Mouse (Mus musculus): ENCODE measurements at regions not wholly inside any gene's neighbourhood (a gene's known extent, or its start where the extent isn't known, plus 50 kb on each side); places are given as distances from the start of the nearest gene placed in this dataset.
"Not testable (repeated sequence)": the region's sequence is repeated elsewhere in the genome, so short reads cannot be mapped to it uniquely, and the experiment has no call there.

DNA sequence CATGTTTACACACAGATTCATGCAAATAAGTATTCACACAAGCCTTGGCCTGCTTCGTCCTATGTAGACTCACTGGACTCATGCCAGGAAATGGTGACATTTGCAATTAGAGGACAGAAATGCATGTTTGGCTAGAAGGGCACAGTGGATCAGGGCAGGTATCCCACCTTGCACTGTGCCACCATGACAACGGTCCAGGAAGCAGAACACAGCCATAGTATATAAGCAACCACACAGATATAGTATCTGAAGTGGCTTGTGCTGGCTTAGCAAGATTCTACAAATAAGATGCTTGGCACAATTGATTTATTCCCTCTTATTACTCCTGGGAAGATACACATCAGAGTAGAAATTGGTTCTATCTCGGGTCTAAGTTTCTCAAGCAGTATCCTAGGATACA is 218.0 kb downstream of the Unc5cl start:
- no peak for DNase-seq (ENCODE audit: low spot score)

DNA sequence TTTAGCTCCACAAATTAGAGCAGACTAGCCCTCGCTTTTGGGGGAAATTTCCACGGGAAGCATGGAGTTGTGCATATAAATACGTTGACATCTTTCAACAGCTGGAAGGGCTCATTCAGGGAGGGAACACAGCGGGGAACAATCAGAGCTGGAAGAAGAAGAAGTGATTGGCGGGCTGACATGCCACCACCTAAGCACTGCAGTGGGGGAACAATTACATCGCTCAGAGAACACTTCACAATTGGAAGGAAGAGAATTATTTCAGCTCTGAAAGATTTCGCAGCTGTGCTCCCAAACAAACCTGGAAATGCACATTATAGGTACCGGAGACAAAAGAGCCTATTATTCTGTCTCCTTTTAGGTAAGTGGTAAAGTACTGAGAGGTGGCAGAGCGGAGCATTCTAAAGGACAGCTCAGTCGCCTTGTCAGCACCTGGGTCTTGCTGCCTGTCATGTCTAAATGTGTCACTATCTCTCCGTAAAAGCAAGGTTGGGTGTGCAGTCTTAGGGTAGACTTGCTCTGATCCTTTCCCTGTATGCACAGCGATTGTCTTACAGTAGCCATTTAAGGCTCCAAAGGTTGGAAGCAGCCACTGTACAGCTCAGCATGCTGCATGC is 223.6 kb downstream of the Unc5cl start:
- DNase-seq (ENCODE audit: low spot score) = no peak

DNA sequence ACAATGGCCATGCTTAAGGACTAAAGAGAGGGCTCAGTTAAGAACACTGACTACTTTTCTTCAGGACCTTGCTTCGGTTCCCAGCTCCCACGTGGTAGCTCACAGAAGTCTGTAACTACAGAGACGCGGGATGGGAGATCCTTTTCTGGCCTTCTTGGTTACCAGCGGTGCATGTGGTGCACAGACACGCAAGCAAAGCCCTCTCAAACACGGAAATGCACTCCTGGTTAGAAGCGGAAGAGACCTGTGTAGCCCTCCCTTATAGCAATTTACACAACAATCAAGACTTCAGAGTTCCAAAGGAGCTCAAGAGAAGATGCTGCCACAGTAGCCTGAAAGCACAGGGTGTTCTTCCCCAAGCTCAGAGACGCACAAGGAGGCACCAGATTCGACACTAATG is 225.6 kb downstream of the Unc5cl start:
- no peak for DNase-seq (ENCODE audit: low spot score)

DNA sequence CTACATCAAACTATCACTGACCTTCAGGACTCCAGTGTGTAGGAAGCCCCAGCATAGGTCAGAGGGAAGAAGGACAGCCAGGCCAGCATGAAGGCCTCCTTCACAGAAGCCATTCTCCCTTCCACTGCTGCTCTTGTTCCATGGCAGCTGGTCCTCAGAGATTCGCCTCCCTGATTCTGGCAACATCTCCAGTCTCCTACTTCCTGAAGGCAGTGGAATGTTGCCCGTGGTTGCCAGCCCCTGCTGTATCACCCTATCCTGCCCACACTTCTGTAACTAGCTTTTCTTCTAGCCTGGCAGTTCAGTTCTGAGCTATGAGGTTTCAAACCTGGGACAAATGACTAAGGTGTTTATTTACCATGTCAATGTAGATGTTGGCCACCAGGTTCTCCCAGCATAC is 234.2 kb downstream of the Unc5cl start:
- no peak for DNase-seq (ENCODE audit: low spot score)

DNA sequence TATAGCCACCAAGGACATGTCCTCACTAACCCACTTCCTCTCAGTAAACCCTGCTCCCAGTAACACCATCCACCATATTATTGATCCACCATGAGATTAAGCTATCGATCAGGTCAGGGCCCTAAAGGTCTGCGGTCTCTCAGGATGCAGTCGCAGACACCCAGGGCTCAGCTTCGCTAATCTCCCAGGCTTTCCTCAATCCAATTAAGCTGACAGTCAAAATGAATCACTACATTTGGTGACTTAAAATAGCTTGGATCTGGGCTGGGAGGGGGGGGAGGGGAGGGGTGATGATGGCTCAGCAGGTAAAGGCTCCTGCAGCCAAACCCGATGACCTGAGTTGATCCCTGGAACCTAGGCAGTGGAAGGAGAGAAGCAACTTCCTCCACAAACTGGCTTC is 233.7 kb upstream of the Lrfn2 start:
- DNase-seq (ENCODE audit: low spot score) = no peak

DNA sequence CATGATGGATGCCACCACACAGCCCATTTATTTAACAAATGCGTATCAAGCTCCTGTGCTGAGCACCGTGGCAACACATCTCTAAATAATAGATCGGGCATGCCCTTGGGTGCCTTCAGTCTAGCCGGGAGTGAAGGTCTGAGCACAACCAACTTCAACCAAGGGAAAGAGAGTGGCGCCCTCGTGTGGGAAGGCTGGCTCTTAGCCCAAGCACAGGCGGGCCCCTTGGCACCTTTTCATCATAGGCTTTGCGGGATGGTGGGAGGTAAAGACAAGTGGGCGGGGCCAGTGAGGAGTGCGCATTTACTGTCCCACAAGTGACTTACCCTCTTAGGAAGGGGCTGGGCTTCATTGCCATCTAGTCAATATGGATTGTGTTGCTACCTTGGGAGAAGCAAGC is 231.6 kb upstream of the Lrfn2 start:
- no peak for DNase-seq (ENCODE audit: low spot score)

DNA sequence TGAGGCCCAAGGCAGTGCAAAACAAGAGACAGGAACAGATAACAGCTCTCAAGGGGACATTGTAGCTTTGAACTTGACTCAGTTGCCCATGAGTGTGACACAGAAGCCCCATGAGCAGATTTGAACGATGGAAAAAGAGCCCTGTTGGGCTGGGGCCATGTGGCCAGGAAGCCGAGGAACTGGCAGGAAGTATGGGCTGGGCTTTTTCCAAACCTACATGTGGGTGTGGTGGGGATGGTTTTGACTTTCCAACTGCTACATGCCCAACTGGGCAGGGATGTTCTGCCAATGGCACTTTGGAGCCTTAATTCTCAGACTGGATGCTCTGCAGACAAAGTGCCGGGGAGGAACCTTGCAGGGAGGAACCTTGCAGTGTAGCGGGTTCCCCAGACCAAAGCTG is 211.7 kb upstream of the Lrfn2 start:
- no peak for DNase-seq (ENCODE audit: low spot score)

DNA sequence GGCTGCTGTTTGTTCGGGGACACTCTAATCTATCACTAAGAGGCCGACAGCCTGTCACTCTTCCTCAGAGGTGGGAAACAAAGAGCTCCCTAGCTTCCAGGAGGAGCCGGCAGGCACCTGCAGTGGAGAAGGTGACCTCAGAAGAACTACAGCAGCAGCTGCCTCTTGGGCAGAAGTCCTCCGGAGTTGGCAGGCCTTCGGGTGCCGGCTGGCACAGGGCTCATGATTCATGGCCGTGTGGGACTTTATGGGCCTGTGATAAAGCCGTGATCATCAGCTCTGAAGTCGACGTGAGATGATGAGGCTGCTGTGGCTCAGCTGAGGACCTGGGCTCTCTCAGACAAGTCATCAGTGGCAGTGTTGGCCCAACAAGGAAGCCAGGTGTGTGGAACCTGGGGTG is 208.9 kb upstream of the Lrfn2 start:
- DNase-seq (ENCODE audit: low spot score) = no peak

DNA sequence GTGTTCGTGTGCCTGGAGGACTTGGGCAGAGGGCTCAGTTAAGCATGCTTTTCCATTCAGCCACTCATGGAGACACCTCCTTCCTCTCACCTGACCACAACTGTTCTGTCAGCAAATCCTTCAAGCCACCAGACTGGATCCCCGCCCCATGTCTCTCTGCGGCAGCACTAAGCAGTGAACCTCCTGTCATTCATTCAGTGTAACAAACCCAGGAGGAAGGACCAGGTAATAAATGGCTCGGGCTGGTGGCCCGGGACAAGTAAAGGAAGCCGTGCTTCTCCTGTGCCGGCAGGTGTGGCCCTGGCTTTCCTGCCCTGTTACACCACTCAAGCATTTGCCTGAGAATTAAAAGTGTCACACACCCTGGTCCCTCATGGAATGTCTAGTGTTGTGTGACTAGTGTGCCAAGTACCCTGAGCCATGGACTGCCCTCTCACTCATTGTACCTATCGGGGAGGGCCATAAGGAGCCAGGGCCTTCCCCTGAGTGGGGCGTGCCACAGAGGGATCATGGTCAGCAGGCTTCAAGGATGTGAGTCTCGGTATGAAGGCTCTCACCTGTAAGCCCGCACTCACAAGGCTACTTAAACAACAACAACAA is 207.6 kb upstream of the Lrfn2 start:
- DNase-seq (ENCODE audit: low spot score) = no peak

DNA sequence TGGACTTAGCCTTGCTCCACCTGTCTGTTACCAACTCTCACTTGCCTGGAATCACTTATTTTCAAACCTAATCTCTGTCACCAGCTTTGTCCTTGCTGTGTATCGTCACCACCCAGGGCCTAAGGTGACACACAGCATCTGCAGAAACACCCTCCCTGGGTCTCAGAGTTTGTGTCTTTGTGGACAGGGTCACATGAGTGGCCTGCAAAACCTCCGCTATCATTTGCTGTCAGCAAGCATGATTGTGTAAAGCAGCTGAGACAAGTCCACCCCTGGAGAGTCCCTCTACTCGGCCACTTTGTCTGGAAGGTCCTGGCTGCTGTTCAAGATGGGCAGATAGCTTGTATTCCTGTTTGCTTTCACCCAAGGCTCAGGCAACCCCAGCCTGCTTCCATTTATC is 205.7 kb upstream of the Lrfn2 start:
- DNase-seq (ENCODE audit: low spot score) = no peak

DNA sequence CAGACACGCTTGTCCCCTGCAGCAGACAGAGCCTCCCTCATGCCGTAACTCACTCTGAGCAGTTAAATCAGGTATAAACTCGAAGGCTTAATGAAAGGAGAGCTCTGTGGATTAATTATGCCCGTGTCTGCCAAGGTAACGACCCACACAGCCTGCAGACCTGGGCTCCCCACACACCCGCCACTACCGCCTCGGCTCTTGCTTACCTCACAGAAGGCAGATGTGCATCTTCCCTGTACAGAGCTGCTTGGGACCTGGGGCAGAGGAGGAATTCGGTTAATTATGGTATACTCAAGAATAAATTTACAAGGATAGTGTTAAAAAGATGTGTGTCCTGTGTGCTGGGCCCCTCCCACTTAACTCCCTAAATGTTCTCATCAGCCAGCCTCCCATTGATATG is 198.4 kb upstream of the Lrfn2 start:
- DNase-seq (ENCODE audit: low spot score) = no peak

DNA sequence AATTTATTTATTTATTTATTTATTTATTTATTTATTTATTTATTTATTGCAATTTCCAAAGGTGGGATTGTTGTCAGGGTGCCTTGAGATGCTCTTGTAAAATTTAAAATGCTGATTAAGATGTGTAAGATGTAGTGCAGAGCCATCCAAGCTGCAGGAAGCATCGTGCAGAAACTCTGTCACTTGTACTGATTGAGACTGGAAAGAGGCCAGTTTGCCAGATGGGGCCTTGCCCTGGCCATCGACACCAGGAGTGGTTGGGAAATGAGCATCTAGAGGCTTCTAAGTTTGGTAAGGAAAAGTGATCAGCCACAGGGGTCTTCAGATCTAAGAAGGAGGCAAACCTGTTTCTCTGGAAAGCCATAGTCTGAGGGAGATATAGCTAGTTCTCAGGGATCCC is 195.0 kb upstream of the Lrfn2 start:
- not testable (repeated sequence) for DNase-seq (ENCODE audit: low spot score)

DNA sequence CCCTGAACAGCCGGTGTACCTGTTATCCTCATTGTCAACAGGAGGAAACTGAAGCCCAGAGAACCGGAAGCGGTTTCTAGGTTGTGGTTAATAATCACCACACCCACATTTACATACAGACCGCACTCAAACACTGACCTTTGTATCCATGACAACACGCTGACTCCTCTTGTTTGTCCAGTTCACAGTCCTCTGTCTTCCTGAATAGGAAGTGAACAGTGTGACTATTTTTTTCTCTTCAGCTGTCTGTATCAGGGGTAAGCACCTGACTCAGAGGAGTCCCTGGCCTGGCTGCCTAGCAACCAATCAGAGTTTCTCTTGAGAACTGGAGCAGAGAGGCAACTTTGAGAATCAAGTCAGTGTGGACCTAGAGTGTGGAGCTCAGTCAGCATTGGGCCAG is 193.5 kb upstream of the Lrfn2 start:
- DNase-seq (ENCODE audit: low spot score) = no peak

DNA sequence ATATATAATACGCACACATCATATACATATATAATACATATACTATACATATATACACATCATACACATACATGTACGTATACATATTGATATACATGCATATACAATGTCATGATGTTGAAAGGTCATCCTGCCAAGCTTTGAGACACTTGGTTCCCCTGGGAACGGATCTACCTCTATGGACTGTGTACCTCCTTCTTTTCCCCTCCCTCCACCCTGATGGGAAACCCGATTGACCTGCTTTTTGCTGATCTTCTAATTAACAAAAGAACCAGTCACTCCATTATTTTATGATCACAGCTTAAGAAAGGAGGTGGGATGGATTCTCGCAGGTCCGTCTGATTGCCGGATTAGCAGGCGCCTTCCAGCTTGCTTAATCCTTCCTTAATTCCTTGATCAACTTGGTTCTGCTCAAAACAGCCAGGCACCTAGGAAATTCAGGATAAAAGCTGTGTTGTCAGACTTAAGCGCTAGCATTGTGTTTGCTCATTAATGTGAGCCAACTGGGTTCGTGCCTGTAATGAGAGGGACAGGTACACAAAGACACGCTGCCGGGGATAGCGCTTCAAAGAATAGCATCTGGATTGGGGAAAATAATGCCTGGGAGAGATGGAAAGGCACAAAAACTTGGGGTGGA is 189.3 kb upstream of the Lrfn2 start:
- no peak for DNase-seq (ENCODE audit: low spot score)

DNA sequence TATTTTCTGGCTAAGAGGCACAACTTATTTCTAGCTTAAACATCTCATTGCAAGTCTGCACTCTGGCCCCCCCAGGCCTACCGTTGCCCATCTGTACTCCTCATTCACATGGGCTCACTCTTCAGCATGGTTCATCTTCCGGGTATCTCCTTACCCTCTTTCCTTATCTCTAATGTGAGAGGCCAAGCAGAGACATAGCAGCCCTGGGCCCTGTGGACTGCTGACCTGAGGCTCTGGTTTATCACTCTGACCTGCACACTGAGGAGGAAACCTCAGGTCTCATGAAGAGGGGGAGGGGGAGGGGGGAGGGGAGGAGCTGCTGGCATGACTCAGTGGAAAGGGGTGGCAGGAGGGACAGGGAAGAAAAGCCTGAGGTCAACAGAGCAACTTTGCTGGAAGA is 162.1 kb upstream of the Lrfn2 start:
- DNase-seq (ENCODE audit: low spot score) = no peak

DNA sequence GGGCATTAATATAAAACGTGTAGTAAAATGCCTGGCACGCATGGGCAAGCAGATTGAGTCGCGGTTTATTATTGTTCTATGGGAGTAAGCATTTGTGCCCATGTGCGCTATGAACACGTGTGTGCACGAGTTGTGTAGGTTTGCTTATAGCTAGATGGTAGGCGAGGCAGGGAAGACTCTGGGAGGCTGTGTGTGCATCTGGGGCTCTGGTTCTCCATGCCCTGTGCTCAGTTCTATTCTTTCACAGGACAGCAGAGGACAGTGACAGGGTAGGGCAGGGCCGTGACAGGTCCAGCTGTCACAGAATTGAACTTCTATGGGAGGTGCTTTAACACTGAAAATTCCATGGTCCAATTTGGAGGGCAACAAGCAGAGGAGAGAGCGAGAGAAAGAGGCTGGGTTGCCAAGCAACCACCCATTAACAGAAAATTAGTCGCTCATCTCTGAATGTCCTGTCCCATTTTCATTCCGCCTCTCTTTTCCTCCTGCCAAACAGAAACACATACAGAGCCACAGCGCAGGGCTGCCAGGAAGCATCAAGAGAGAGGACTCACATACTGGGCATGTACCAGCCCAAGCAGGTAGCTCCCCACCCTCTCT is 160.4 kb upstream of the Lrfn2 start:
- no peak for DNase-seq (ENCODE audit: low spot score)

DNA sequence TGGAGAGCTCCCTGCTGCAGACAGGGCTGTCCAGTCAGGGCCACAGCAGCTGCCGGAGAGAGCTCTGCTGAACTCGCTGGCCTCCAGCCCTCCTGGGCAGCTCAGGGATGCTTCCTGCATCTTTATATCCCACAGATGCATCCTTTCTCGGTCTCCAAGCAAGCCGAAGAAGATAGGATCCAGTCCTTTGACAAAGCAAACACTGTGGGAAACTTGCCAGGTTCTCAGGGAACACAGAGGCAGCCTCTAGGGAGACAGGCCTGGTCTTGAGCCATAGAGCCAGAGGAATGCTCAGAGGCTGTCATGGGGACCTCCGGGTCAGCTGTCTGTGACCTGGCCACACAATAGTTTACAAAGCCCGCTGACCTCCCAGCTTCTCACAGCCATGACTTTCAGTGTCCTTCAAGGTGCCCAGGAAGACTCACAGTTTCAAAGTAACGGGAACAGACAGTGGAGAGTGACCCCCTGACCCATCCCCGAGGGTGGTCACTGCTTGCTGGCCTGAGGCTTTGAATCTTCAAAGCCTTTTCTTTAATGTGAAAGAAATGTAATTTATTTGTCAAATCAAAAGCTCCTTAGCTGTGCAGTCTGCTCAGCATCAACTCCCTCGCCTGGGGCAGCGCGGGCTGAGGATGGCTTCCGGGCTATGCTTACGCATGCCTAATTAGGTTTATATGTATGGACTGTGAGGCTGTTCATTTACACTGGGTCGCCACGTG is 157.8 kb upstream of the Lrfn2 start:
- DNase-seq (ENCODE audit: low spot score) = peak; percentile 24

DNA sequence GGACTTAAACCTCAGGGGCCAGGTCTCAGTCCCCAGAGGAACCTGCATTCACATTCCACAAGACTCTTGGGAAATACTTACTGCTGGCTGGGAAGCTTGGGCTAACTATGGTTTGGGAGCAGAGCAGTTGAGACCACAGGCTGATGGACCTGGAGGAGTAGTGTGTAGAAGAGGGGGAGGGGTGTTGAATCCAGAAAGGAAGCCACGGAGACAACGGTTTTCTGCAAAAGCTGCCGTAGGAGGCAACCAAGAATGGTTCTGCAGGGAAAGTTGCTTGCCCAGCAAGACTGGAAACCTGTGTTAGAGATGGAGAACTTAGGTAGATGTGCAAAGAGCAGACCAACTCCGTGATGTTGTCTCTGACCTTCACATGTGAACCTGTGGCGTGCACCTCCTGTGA is 156.7 kb upstream of the Lrfn2 start:
- no peak for DNase-seq (ENCODE audit: low spot score)

DNA sequence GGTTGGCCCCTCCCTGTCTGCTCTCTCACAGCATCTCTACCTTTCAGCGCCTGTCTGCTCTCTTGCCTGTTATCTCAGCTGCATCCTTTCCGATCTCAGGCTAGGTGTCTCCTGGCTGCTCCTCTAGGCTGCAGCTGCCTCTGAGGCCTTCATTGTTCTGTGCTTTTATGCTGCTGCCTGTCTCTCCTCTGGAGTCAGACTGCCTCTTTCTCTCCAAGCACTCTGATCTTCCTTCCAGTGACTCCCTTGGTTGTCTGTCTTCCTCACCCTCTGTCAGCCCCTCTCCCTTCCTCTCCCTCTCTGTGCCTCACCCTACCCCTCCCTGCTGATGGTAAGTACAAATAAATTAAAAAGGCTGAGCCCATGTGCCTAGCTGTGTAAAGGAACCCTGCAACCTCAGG is 155.7 kb upstream of the Lrfn2 start:
- DNase-seq (ENCODE audit: low spot score) = no peak

DNA sequence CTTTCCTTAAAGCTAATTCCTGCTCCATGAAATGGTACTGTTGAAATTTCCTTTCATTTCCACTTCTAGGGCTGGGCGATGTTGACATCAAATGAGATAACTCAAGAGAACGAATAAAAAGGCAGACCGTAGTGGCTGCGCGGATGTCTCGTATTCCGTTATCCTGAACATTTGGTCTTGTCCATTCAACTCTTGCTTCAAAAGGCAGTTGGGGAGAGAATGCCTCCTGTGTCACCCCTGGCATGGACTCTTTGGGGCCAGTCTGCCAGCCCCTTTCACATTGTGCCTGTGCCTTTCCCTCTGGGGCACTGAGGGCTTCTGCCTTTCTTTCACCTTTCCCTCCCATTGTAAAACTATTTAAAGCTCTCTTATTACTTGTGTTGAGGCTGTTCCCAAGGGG is 152.0 kb upstream of the Lrfn2 start:
- no peak for DNase-seq (ENCODE audit: low spot score)

DNA sequence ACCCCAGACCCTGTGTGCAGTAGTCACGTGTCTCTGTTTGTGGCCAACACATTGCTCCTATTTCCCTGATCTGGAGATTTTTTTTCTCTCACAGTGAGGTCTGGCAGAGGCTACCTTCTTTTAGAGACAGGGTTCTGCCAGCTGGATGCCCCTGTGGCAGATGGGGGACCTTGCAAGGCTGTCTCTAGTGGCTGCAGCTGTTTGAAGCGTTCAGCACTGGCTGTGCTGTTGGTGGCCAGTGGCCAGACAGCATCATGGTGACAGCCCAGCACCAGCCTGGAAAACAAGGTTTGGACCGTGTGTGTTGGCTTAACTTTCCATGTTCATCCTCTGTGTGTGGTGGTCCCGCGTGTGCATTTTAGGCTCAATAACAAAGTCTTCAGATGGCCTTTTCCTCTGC is 147.8 kb upstream of the Lrfn2 start:
- no peak for DNase-seq (ENCODE audit: low spot score)

DNA sequence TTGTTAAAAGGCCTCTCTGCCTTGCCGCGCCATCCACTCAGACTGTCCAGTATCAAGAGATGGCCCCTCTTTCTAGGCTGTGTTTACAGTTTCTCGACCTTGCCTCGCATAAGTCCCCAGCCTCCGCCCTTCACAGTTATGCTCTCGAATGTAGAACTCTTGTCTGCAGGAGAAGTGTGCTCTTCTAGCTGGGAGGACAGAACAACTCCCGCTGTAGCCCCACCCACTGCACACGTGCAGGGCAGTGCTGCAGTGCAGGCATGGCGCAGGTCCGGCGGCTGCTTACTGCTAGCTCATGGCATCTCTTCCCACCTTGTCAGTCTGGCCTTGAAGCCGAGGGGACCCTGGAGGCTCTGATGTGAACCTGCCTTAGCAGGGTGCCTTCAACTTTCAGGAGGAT is 145.7 kb upstream of the Lrfn2 start:
- DNase-seq (ENCODE audit: low spot score) = no peak
